Mouse (Mus musculus): ENCODE results near the gene Kazald1. TPM values are rescaled to one million over a fixed set of nuclear protein-coding genes. Genes with fewer than 3 reads are reported as not detected.

Kazald1 gene
- total and polyA plus RNA-seq, 3 experiments: 0.39 to 1.5 TPM; not detected in 1

DNA sequence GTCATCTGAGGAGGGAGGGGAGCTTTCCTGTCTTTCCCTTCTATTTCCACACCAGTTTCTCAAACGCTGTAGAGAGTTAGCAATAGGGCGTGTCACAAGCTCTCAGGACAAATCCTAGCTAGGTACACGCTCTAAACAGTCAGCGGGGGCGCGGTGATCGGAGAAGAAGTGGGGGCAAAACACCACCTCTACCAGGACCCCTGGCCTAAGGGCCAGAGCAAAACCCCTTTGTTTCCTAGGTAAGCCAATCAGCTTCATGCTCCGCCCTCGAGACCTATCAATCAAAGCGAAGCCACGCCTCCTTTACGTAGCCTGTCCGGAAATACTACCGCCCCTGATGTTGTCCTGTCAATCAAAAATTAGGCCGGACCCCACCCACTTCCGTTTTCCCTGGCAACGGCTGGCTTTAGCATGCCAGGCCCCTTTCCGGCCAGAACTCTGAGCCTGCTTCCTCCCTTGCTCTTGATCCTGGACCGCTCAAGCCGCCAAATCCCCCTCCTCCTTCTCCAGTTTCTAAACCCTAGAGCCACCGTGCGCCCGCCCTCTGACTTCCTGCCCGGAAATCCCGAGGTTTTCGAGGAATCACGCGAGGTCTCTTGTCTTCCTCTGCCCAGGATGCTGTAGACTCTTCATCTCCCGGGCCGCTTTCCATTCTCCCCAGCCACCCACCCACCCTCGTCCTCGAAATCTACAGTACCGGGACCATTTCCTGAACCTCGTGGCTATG is 16.8 kb upstream of the Kazald1 start (continued):
- TF ChIP-seq MAZ (IDR thresholded peaks at IDR 0.05; ENCODE audit: low read depth, low read length) (peak; percentile 63; the same call in 1 of the 2 replicates), USF2 (IDR thresholded peaks at IDR 0.05; ENCODE audit: borderline replicate concordance in 1 of 2, insufficient read depth in 1 of 2, low read depth in 1 of 2, low read length in 2 of 2) (no peak), ZMIZ1 (IDR thresholded peaks at IDR 0.05; ENCODE audit: low read depth, low read length) (peak; percentile 81; the same call in 1 of the 2 replicates), KAT2A (conservative IDR thresholded peaks at IDR 0.05; ENCODE audit: low read depth, low read length) (no peak), NELFE (IDR thresholded peaks at IDR 0.05; ENCODE audit: low read depth, low read length) (peak; percentile 83), EP300 (IDR thresholded peaks at IDR 0.05; ENCODE audit: low read depth in 1 of 2, low read length in 2 of 2) (peak in 1 of 2 experiments; percentile 44; a peak in 2 of 4 replicates), RAD21 (IDR thresholded peaks at IDR 0.05; ENCODE audit: low read depth, low read length) (no peak), NRF1 (IDR thresholded peaks at IDR 0.05; ENCODE audit: insufficient read depth, low read depth, low read length, poor library complexity, severe bottlenecking) (no peak), CHD1 (IDR thresholded peaks at IDR 0.05; ENCODE audit: low read depth, low read length) (no peak), MXI1 (IDR thresholded peaks at IDR 0.05; ENCODE audit: low read depth, low read length) (peak; percentile 11), JUND (IDR thresholded peaks at IDR 0.05; ENCODE audit: low read depth, low read length) (no peak), GABPA (IDR thresholded peaks at IDR 0.05; ENCODE audit: low read depth, low read length) (no peak), ELF1 (IDR thresholded peaks at IDR 0.05; ENCODE audit: low read depth, low read length) (peak; percentile 92), TBP (IDR thresholded peaks at IDR 0.05; ENCODE audit: low read depth, low read length) (peak; percentile 57; the same call in 1 of the 2 replicates), ZKSCAN1 (IDR thresholded peaks at IDR 0.05; ENCODE audit: low read depth, low read length) (no peak), BHLHE40 (IDR thresholded peaks at IDR 0.05; ENCODE audit: borderline replicate concordance, low read depth, low read length) (no peak), ZNF384 (IDR thresholded peaks at IDR 0.05; ENCODE audit: low read depth, low read length) (no peak)

DNA sequence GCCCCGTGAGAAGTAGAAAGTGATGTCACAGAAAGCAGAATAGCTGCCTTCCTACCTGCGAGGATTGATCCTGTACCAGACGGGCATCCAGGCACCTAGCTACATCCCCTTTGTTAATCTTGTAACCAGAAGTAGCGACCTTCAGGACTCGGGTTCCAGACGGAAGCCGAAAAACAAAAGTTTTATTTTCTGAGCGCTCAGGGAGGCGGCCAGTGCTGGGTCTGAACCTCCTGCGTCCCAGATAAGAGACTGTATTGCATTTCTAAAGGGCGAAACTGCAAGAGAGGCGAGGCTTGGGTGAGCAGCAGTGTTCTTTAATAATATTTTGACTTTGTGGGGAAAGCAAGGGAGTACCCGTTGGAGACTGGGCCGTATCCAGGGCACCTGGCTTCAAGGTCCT is 16.2 kb upstream of the Kazald1 start:
- DNase-seq (ENCODE audit: low read depth, low spot score): no peak
- Histone ChIP-seq H3K27ac (ENCODE audit: control insufficient read depth, low read depth, low read length) (peak overlapping the region; percentile 97), H3K27me3 (ENCODE audit: control insufficient read depth in 1 of 2, insufficient read depth in 2 of 2, low read length in 2 of 2) (no peaks in the 10 kb centered on the region), H3K4me3 (ENCODE audit: control insufficient read depth in 1 of 2, insufficient read depth in 1 of 2, low read depth in 2 of 2, low read length in 2 of 2) (peak overlapping the region; percentile 81 to 94), H3K4me1 (ENCODE audit: control insufficient read depth in 1 of 2, insufficient read depth in 2 of 2, low read length in 2 of 2) (peaks cover 15 to 34% of the 10 kb centered on the region in 2 experiments), H3K9me3 (replicated peaks; ENCODE audit: insufficient read depth, low read length) (no peaks in the 10 kb centered on the region), H3K36me3 (ENCODE audit: control insufficient read depth in 1 of 2, insufficient read depth in 2 of 2, low read length in 2 of 2) (peaks cover 0 to 34% of the 10 kb centered on the region in 2 experiments; a peak in 2 of 4 replicates), H3K79me2 (ENCODE audit: control insufficient read depth, insufficient read depth, low read length, poor library complexity) (peaks cover 3% of the 10 kb centered on the region; the same call in 1 of the 2 replicates), H3K9ac (ENCODE audit: control insufficient read depth, low read depth, low read length, poor library complexity, severe bottlenecking) (peak overlapping the region; percentile 92)
- no peak for TF ChIP-seq ZC3H11A (IDR thresholded peaks at IDR 0.05; ENCODE audit: low read depth, low read length)
- TF ChIP-seq TCF12 (IDR thresholded peaks at IDR 0.05; ENCODE audit: low read depth, low read length): no peak
- no peak for TF ChIP-seq SMC3 (IDR thresholded peaks at IDR 0.05; ENCODE audit: low read depth, low read length)
- peak in 1 of 2 experiments; percentile 24; a peak in 1 of 4 replicates for TF ChIP-seq POLR2A (IDR thresholded peaks at IDR 0.05; ENCODE audit: control insufficient read depth in 1 of 2, insufficient read depth in 1 of 2, low read depth in 1 of 2, low read length in 2 of 2, poor library complexity in 1 of 2)
- no peak; the same call in 1 of the 2 replicates for TF ChIP-seq POLR2AphosphoS2 (IDR thresholded peaks at IDR 0.05; ENCODE audit: low read length)
- 0 out of 2 replicates have a peak, but pooled peaks have one; percentile 35 for TF ChIP-seq SIN3A (IDR thresholded peaks at IDR 0.05; ENCODE audit: low read length)
- 0 out of 2 replicates have a peak, but pooled peaks have one; percentile 7 for TF ChIP-seq MXI1 (IDR thresholded peaks at IDR 0.05; ENCODE audit: low read depth, low read length)
- no peak for TF ChIP-seq ELF1 (IDR thresholded peaks at IDR 0.05; ENCODE audit: low read depth, low read length)
- TF ChIP-seq MAZ (IDR thresholded peaks at IDR 0.05; ENCODE audit: low read depth, low read length): no peak
- TF ChIP-seq CHD1 (IDR thresholded peaks at IDR 0.05; ENCODE audit: low read depth, low read length): no peak
- no peak for TF ChIP-seq POLR2AphosphoS5 (IDR thresholded peaks at IDR 0.05; ENCODE audit: borderline replicate concordance, low read depth, low read length)
- no peak for TF ChIP-seq ZKSCAN1 (IDR thresholded peaks at IDR 0.05; ENCODE audit: low read depth, low read length)
- no peak for TF ChIP-seq MAX (IDR thresholded peaks at IDR 0.05; ENCODE audit: low read length)
- no peak for TF ChIP-seq RCOR1 (IDR thresholded peaks at IDR 0.05; ENCODE audit: low read depth, low read length)
- TF ChIP-seq HCFC1 (IDR thresholded peaks at IDR 0.05; ENCODE audit: low read depth, low read length): no peak
- TF ChIP-seq CTCF (IDR thresholded peaks at IDR 0.05 in 2 of 3, conservative IDR thresholded peaks at IDR 0.05 in 1 of 3; ENCODE audit: control insufficient read depth in 1 of 3, insufficient read depth in 1 of 3, low read depth in 2 of 3, low read length in 3 of 3, poor library complexity in 1 of 3, severe bottlenecking in 1 of 3): no peak
- no peak for TF ChIP-seq MAFK (IDR thresholded peaks at IDR 0.05; ENCODE audit: borderline replicate concordance, low read depth, low read length)
- no peak for TF ChIP-seq UBTF (IDR thresholded peaks at IDR 0.05; ENCODE audit: borderline replicate concordance, insufficient read depth, low read depth, low read length)
- peak; percentile 6 to 47; a peak in 1 of 4 replicates for TF ChIP-seq EP300 (IDR thresholded peaks at IDR 0.05; ENCODE audit: low read depth in 1 of 2, low read length in 2 of 2)
- TF ChIP-seq USF1 (IDR thresholded peaks at IDR 0.05; ENCODE audit: low read depth, low read length): no peak
- no peak for TF ChIP-seq MYB (IDR thresholded peaks at IDR 0.05; ENCODE audit: low read depth, low read length)
- TF ChIP-seq ZMIZ1 (IDR thresholded peaks at IDR 0.05; ENCODE audit: low read depth, low read length): no peak
